Comparison of ENCODE assay signal across 15 mouse cellular contexts in the genomic region with DNA sequence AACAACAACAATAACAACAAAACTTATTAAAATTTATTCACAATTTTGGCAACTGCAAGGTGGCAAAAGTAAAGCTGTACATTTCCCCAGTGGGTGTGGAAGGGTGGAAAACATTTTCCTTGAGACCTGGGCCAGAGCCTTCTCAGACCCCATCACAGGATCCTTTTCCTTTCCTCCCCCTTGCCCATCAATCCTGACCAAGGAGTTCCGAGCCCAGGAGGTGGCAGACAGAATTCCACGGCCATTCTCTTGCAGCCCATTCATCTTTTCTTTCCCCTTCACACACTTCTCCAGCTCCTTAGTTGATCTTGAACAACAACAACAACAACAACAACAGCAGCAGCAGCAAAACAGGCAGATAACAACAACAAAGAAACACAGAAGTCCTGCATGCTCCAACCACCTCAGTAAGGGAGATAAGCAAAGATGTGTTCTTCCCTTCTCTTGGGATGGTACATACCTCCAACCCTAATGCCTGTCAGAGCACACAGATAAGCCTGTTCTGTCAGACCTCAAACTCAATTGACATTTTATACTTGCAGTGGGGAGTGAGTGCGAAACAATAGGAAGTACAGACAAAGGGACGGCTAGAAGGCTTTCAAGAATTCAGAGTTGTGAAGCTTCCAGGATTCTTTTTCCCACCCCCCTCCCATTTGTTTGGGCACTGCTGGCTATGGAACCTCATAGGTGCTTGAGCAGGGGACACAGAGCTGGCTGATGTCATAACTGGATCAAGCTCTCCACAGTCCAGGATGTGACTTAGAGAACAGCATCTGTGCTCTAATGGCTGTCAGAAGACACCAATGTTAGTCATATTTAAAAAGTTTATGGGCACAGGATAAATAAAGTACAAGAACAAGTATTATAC. TPM values are rescaled to one million over a fixed set of nuclear protein-coding genes. Genes with fewer than 3 reads are reported as not detected.
DNase-seq lines count a peak whose midpoint lies in the region; ATAC-seq and TF ChIP-seq lines count a peak whose summit lies in the region.
"Had no signal": no experiment of that assay in that cellular context is flagged by ENCODE, and none has a peak within 500 bp of the region (broad histone marks: within the 10 kb centered on the region; RNA-seq: fewer than 3 reads in every experiment).

No protein-coding gene starts in this region.

- H3K4me1 ChIP-seq in hindbrain, embryonic 10.5 days (replicated peaks) = peaks cover 66% of the 10 kb centered on the region
- H3K4me1 ChIP-seq in midbrain, embryonic 12.5 days = peaks cover 44% of the 10 kb centered on the region
- H3K4me1 ChIP-seq in olfactory bulb, adult 2 months (ENCODE audit: control insufficient read depth, insufficient read depth, low read length) = peaks cover 10% of the 10 kb centered on the region
- H3K4me1 ChIP-seq: liver, embryonic 13.5 days had no signal

- TF ChIP-seq CTCF in olfactory bulb, adult 2 months (IDR thresholded peaks at IDR 0.05; ENCODE audit: insufficient read depth, low read depth, low read length) = no peak
- TF ChIP-seq CTCF in gastrocnemius, adult 2 months (IDR thresholded peaks at IDR 0.05) = no peak

- TF ChIP-seq POLR2A in olfactory bulb, adult 2 months (IDR thresholded peaks at IDR 0.05; ENCODE audit: insufficient read depth, low read depth, low read length) = no peak

- no peaks in the 10 kb centered on the region for H3K9me3 ChIP-seq in hindbrain, embryonic 10.5 days
- H3K9me3 ChIP-seq in midbrain, embryonic 12.5 days = no peaks in the 10 kb centered on the region
- H3K9me3 ChIP-seq: embryonic facial prominence, embryonic 13.5 days; liver, embryonic 13.5 days; stomach, embryonic 15.5 days had no signal

- DNase-seq in heart, adult 11 months = peak; percentile 52
- DNase-seq in heart, postnatal 36 days = no peak
- peak; percentile 31 for DNase-seq in hindbrain, embryonic 10.5 days (ENCODE audit: low spot score)
- no peak for DNase-seq in gastrocnemius, adult 2 months
- no peak for DNase-seq in lung, postnatal 10 days
- DNase-seq: kidney, postnatal 14 days; liver, embryonic 13.5 days; thymus, postnatal 36 days had no signal

- 3% methylated on average over 4 of the region's 4 CpGs for WGBS in hindbrain, embryonic 10.5 days
- WGBS in midbrain, embryonic 12.5 days = 4% methylated on average over 4 of the region's 4 CpGs
- 54% methylated on average over 4 of the region's 4 CpGs for WGBS in olfactory bulb, adult 2 months

- H3K4me2 ChIP-seq in midbrain, embryonic 12.5 days (replicated peaks) = peak overlapping the region; percentile 85
- H3K4me2 ChIP-seq: embryonic facial prominence, embryonic 13.5 days; heart, embryonic 11.5 days; liver, embryonic 13.5 days; stomach, embryonic 15.5 days had no signal

- H3K27ac ChIP-seq in hindbrain, embryonic 10.5 days = peak overlapping the region; percentile 98
- peak overlapping the region; percentile 91 for H3K27ac ChIP-seq in midbrain, embryonic 12.5 days (replicated peaks)
- 0 out of 2 replicates have a peak overlapping the region, but pooled peaks have one; percentile 23 for H3K27ac ChIP-seq in olfactory bulb, adult 2 months (ENCODE audit: insufficient read depth, low read depth, low read length)
- no peak overlapping the region for H3K27ac ChIP-seq in gastrocnemius, adult 2 months
- H3K27ac ChIP-seq: embryonic facial prominence, embryonic 13.5 days; liver, embryonic 13.5 days; macrophage; stomach, embryonic 15.5 days had no signal

- H3K4me3 ChIP-seq in hindbrain, embryonic 10.5 days = peak overlapping the region; percentile 67
- H3K4me3 ChIP-seq in midbrain, embryonic 12.5 days = peak overlapping the region; percentile 59
- no peak overlapping the region for H3K4me3 ChIP-seq in olfactory bulb, adult 2 months (ENCODE audit: insufficient read depth, low read depth, low read length)
- no peak overlapping the region for H3K4me3 ChIP-seq in gastrocnemius, adult 2 months
- H3K4me3 ChIP-seq: embryonic facial prominence, embryonic 13.5 days; liver, embryonic 13.5 days; stomach, embryonic 15.5 days had no signal

- H3K27me3 ChIP-seq in hindbrain, embryonic 10.5 days (ENCODE audit: insufficient read depth, poor library complexity, severe bottlenecking) = peaks cover 98% of the 10 kb centered on the region
- H3K27me3 ChIP-seq in midbrain, embryonic 12.5 days = peaks cover 83% of the 10 kb centered on the region

- H3K36me3 ChIP-seq in hindbrain, embryonic 10.5 days = no peaks in the 10 kb centered on the region
- H3K36me3 ChIP-seq in midbrain, embryonic 12.5 days = no peaks in the 10 kb centered on the region
- H3K36me3 ChIP-seq: embryonic facial prominence, embryonic 13.5 days; liver, embryonic 13.5 days; stomach, embryonic 15.5 days had no signal

- intact Hi-C loops in heart, postnatal 36 days (cut with DNase I) = no loop called here
- intact Hi-C loops in gastrocnemius, adult 2 months (cut with DNase I) = no loop called here

- ATAC-seq in midbrain, embryonic 12.5 days (ENCODE audit: low FRiP score, low read depth) = no peak

- peak overlapping the region; percentile 90; the same call in 1 of the 2 replicates for H3K9ac ChIP-seq in midbrain, embryonic 12.5 days (replicated peaks)
- H3K9ac ChIP-seq: embryonic facial prominence, embryonic 13.5 days; liver, embryonic 13.5 days; stomach, embryonic 15.5 days had no signal

RNA-seq across cellular contexts. Expression of a gene that starts 19.3 kb away (rescaled TPM):
- total RNA-seq in heart, postnatal 36 days (2021) = under 1 TPM in 1 of 2 experiments, not detected in 1; 0.61 TPM
- polyA plus RNA-seq in hindbrain, embryonic 10.5 days (2016; fragmentation: Nextera tagmentation; extraction: Ambion mirVana) = 6.9 and 8.1 TPM in 2 replicates
- 11.9 and 17.2 TPM in 2 replicates for polyA plus RNA-seq in midbrain, embryonic 12.5 days (2016; fragmentation: Nextera tagmentation; extraction: Ambion mirVana)
- polyA plus RNA-seq in olfactory bulb, adult 2 months (2012; ENCODE audit: insufficient read depth, insufficient read length, low replicate concordance, missing spikeins) = not detected in 2 replicates
- 1 to 10 TPM in 1 of 2 experiments, under 1 TPM in 1; 0.81 to 1.4 TPM for total RNA-seq in gastrocnemius, adult 2 months (2021)
- total RNA-seq: adrenal gland, adult 18-20 months had no signal
- polyA plus RNA-seq: macrophage had no signal

RNA-seq across cellular contexts. Expression of a gene that starts 22.7 kb away (rescaled TPM):
- not detected for total RNA-seq in heart, postnatal 36 days (2021)
- polyA plus RNA-seq in hindbrain, embryonic 10.5 days (2016; fragmentation: Nextera tagmentation; extraction: Ambion mirVana) = 16.9 and 19.8 TPM in 2 replicates
- polyA plus RNA-seq in midbrain, embryonic 12.5 days (2016; fragmentation: Nextera tagmentation; extraction: Ambion mirVana) = 44.6 and 76.9 TPM in 2 replicates
- polyA plus RNA-seq in olfactory bulb, adult 2 months (2012; ENCODE audit: insufficient read depth, insufficient read length, low replicate concordance, missing spikeins) = not detected in 2 replicates
- total RNA-seq in gastrocnemius, adult 2 months (2021) = not detected
- total RNA-seq: adrenal gland, adult 18-20 months had no signal
- polyA plus RNA-seq: heart, embryonic 11.5 days; liver, embryonic 13.5 days; macrophage had no signal

Comparison
In these comparisons a context has a peak if more than half of its experiments do, and no peak if none do; other contexts are left out.
1. DNase-seq: peak in heart, adult 11 months (single experiment) and hindbrain, embryonic 10.5 days (single experiment); none in heart, postnatal 36 days (0 of 2), gastrocnemius, adult 2 months (single experiment) and lung, postnatal 10 days (single experiment).
2. H3K4me3 ChIP-seq: peak in hindbrain, embryonic 10.5 days (single experiment) and midbrain, embryonic 12.5 days (single experiment); none in olfactory bulb, adult 2 months (single experiment) and gastrocnemius, adult 2 months (single experiment).
3. RNA of a gene that starts 22.7 kb away (polyA plus RNA-seq): 44.6 to 76.9 TPM in midbrain, embryonic 12.5 days and 16.9 to 19.8 TPM in hindbrain, embryonic 10.5 days; not detected in olfactory bulb, adult 2 months; every median in the first group is over 10 times any median in the second.